Mouse (Mus musculus) myocyte (in vitro differentiated cells): ENCODE data around the gene Atp6v1g2. TPM values are rescaled to one million over a fixed set of nuclear protein-coding genes. Genes with fewer than 3 reads are reported as not detected.
A peak's percentile ranks its signal among the peaks of the same experiment; 100 is the strongest.
"Not testable (repeated sequence)": the region's sequence is repeated elsewhere in the genome, so short reads cannot be mapped to it uniquely, and the experiment has no call there.

ENCODE experiments used
- H3K27me3 ChIP-seq: one replicate; pipeline ENCODE4 v1.6.1; 2011; ENCODE audit not compliant: control insufficient read depth, insufficient read depth, insufficient read length
- H3K36me3 ChIP-seq: one replicate; pipeline ENCODE4 v1.6.1; 2011; ENCODE audit not compliant: control insufficient read depth, insufficient read depth
- H3K4me2 ChIP-seq: one replicate; pipeline ENCODE4 v1.6.1; 2011; ENCODE audit warnings: low read depth, control low read depth
- H3K4me3 ChIP-seq: one replicate; pipeline ENCODE4 v1.5.1; 2011; ENCODE audit warnings: mild to moderate bottlenecking, control low read depth, moderate library complexity
- H3K79me2 ChIP-seq: one replicate; pipeline ENCODE4 v1.6.1; 2011; ENCODE audit not compliant: control insufficient read depth, insufficient read depth
- H3ac ChIP-seq: one replicate; pipeline ENCODE4 v1.6.1; 2011; ENCODE audit not compliant: control insufficient read depth, insufficient read length
- CEBPB ChIP-seq: IDR thresholded peaks from 2 replicates; pipeline ENCODE4 v1.6.1; 2011; ENCODE audit warnings: mild to moderate bottlenecking, moderate library complexity; ENCODE audit not compliant: poor library complexity, insufficient read depth, severe bottlenecking
- E2F4 ChIP-seq: IDR thresholded peaks from one replicate; pipeline ENCODE4 v1.6.1; 2011; ENCODE audit warnings: mild to moderate bottlenecking, control low read depth, moderate library complexity; ENCODE audit not compliant: insufficient read depth
- MAX ChIP-seq: IDR thresholded peaks from one replicate; pipeline ENCODE4 v1.6.1; 2011; ENCODE audit warnings: low read depth, mild to moderate bottlenecking, control low read depth
- MYOD1 ChIP-seq, 3 experiments: IDR thresholded peaks; one replicate each; pipeline ENCODE4 v1.6.1; 2011; ENCODE audit warnings: control low read depth in 2 of 3, low read depth in 2 of 3, mild to moderate bottlenecking in 2 of 3, moderate library complexity in 1 of 3; ENCODE audit not compliant: insufficient read length in 2 of 3, control insufficient read depth in 1 of 3
- MYOG ChIP-seq, 3 experiments: IDR thresholded peaks; one replicate each; pipeline ENCODE4 v1.6.1; 2011; ENCODE audit warnings: control low read depth in 2 of 3, low read depth in 2 of 3, mild to moderate bottlenecking in 2 of 3; ENCODE audit not compliant: insufficient read length in 2 of 3, control insufficient read depth in 1 of 3, insufficient read depth in 1 of 3
- POLR2A ChIP-seq: IDR thresholded peaks from one replicate; pipeline ENCODE4 v1.6.1; 2011; ENCODE audit warnings: low read depth, mild to moderate bottlenecking, control low read depth, moderate library complexity; ENCODE audit not compliant: insufficient read length
- POLR2AphosphoS2 ChIP-seq: IDR thresholded peaks from one replicate; pipeline ENCODE4 v1.6.1; 2011; ENCODE audit warnings: low read depth, control low read depth; ENCODE audit not compliant: insufficient read length
- REST ChIP-seq: IDR thresholded peaks from one replicate; pipeline ENCODE4 v1.6.1; 2011; ENCODE audit warnings: mild to moderate bottlenecking, control low read depth, moderate library complexity; ENCODE audit not compliant: insufficient read depth, insufficient read length
- SRF ChIP-seq: IDR thresholded peaks from one replicate; pipeline ENCODE4 v1.6.1; 2011; ENCODE audit warnings: low read depth; ENCODE audit not compliant: control insufficient read depth, insufficient read length
- TCF12 ChIP-seq: IDR thresholded peaks from one replicate; pipeline ENCODE4 v1.6.1; 2011; ENCODE audit warnings: mild to moderate bottlenecking, control low read depth; ENCODE audit not compliant: poor library complexity, insufficient read depth, severe bottlenecking
- TCF3 ChIP-seq: IDR thresholded peaks from one replicate; pipeline ENCODE4 v1.6.1; 2011; ENCODE audit warnings: low read depth, control low read depth; ENCODE audit not compliant: insufficient read length
- USF1 ChIP-seq: IDR thresholded peaks from one replicate; pipeline ENCODE4 v1.6.1; 2011; ENCODE audit warnings: low read depth, mild to moderate bottlenecking, control low read depth, moderate library complexity
- polyA plus RNA-seq: library from polyadenylated mRNA; unstranded; fragments of >200 nt; fragmentation: generic; extraction: Trizol; gene quantifications from one replicate; pipeline ENCODE4 v1.2.1, GENCODE M21; 2012; ENCODE audit warnings: missing spikeins

The Atp6v1g2 gene
- polyA plus RNA-seq, 1 experiment = 2.0 TPM

DNA sequence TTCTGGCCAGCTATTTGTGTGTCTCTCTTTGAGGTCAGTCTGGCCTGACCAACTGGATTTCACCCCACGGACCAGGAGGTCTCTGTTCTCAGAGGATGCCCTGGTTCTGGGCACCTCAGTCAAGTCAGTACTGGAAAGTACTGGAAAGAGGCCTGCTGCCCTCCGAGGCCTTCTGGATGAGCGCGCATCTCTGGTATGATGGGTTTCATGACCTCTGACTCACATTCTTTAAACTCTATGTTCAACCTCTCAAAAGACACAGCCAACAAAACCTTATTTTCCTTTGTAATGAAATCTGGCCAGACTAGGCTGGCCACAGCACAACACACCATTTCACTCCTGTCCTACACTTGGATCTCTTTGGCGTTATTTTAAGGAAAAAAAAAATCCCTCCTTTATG lies 8.0 kb upstream of the Atp6v1g2 start:
- TF ChIP-seq E2F4 (no peak), CEBPB (no peak), REST (no peak), TCF12 (no peak), POLR2AphosphoS2 (no peak), TCF3 (no peak), SRF (no peak), MYOG (IDR thresholded peaks at IDR 0.05; ENCODE audit: control insufficient read depth in 1 of 3, insufficient read depth in 1 of 3, insufficient read length in 2 of 3, low read depth in 2 of 3) (no peak), MYOD1 (IDR thresholded peaks at IDR 0.05; ENCODE audit: control insufficient read depth in 1 of 3, insufficient read length in 2 of 3, low read depth in 2 of 3) (no peak), POLR2A (no peak), MAX (no peak), USF1 (no peak)
- no peak overlapping the region for H3K4me2 ChIP-seq
- H3K4me3 ChIP-seq = no peak overlapping the region
- no peak overlapping the region for H3ac ChIP-seq
- H3K36me3 ChIP-seq = peaks cover 10% of the 10 kb centered on the region
- no peaks in the 10 kb centered on the region for H3K27me3 ChIP-seq
- H3K79me2 ChIP-seq = no peaks in the 10 kb centered on the region

DNA sequence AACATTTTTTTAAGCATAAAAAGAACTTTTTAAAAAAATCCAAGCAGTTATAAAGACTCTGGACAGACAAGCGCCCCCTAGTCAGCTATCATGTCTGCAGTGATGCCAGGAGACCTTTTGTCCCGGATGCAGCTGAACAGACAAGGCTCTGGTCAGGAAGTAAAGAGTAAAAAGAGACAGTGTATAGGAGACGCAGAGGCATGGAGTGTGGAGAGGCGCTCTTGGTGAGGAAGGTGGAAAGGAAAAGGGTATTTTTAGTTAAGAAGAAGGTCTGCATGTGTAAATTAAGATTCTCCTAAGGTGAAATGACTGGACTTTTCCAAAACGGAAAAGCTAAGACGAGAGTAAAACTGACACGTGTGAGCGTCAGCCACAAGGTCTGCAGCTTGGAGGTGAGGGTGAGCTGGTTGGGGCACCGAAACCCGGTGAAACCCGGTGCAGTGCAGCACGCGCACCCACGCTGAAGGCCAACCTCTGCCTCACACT lies 6.9 kb upstream of the Atp6v1g2 start:
- Histone ChIP-seq H3K79me2 (peaks cover 5% of the 10 kb centered on the region), H3K36me3 (peaks cover 10% of the 10 kb centered on the region), H3K4me2 (no peak overlapping the region), H3K4me3 (no peak overlapping the region), H3K27me3 (no peaks in the 10 kb centered on the region), H3ac (no peak overlapping the region)
- TF ChIP-seq TCF3 (no peak), POLR2AphosphoS2 (no peak), REST (no peak), SRF (no peak)

DNA sequence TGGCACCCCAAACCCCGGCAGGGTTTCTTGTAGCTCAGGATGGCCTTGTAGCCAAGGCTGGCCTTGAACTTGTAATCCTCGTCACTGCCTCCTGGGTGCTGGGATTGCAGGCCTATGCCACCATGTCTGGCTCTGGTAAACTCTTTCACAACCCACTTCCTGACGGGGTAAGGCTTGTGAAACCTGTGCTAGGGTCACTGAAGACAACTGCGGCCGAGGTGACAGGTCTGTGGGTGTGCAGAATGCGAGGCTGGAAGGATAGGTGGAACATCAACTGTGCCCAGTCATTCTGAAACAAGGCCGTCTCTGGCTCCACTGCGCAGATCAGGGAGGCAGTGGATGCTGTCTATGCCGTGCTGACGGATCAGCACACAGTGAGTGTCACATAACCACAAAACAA lies 2.4 kb upstream of the Atp6v1g2 start:
- Histone ChIP-seq H3K79me2 (peaks cover 21% of the 10 kb centered on the region), H3ac (no peak overlapping the region), H3K4me3 (no peak overlapping the region), H3K4me2 (no peak overlapping the region), H3K27me3 (no peaks in the 10 kb centered on the region), H3K36me3 (peaks cover 14% of the 10 kb centered on the region)
- TF ChIP-seq SRF = no peak
- no peak for TF ChIP-seq TCF3
- TF ChIP-seq POLR2A = no peak
- no peak for TF ChIP-seq CEBPB
- TF ChIP-seq TCF12 = no peak
- TF ChIP-seq E2F4 = no peak
- TF ChIP-seq MYOG (IDR thresholded peaks at IDR 0.05; ENCODE audit: control insufficient read depth in 1 of 3, insufficient read depth in 1 of 3, insufficient read length in 2 of 3, low read depth in 2 of 3) = no peak
- no peak for TF ChIP-seq USF1
- TF ChIP-seq MAX = no peak
- TF ChIP-seq POLR2AphosphoS2 = no peak
- no peak for TF ChIP-seq REST
- TF ChIP-seq MYOD1 (IDR thresholded peaks at IDR 0.05; ENCODE audit: control insufficient read depth in 1 of 3, insufficient read length in 2 of 3, low read depth in 2 of 3) = no peak

DNA sequence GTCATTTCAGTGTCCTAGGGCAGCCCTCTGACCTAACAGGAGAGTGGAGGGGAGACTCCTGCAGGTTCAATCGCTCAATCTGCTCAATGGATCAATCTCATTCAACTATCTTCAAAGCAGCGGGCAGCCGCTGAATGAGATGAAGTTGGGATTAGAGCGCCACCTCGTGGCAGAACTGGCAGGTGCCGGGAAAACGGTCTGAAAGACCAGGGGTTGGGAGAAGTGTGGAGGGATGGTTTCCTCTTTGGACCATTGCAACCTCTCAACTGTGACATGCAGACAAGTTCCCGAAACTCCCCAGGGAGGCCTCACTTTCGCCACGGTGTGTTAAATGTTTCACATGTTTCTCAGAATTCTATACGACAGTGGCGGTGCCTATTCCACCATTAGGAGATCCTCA lies 1.4 kb upstream of the Atp6v1g2 start:
- Histone ChIP-seq H3K79me2 (peaks cover 21% of the 10 kb centered on the region), H3K36me3 (peaks cover 14% of the 10 kb centered on the region), H3K27me3 (no peaks in the 10 kb centered on the region), H3ac (no peak overlapping the region), H3K4me2 (no peak overlapping the region), H3K4me3 (no peak overlapping the region)
- TF ChIP-seq CEBPB (no peak), MYOG (IDR thresholded peaks at IDR 0.05; ENCODE audit: control insufficient read depth in 1 of 3, insufficient read depth in 1 of 3, insufficient read length in 2 of 3, low read depth in 2 of 3) (no peak), SRF (no peak), POLR2A (no peak), USF1 (no peak), MAX (no peak), MYOD1 (IDR thresholded peaks at IDR 0.05; ENCODE audit: control insufficient read depth in 1 of 3, insufficient read length in 2 of 3, low read depth in 2 of 3) (no peak), TCF12 (no peak), REST (no peak)

DNA sequence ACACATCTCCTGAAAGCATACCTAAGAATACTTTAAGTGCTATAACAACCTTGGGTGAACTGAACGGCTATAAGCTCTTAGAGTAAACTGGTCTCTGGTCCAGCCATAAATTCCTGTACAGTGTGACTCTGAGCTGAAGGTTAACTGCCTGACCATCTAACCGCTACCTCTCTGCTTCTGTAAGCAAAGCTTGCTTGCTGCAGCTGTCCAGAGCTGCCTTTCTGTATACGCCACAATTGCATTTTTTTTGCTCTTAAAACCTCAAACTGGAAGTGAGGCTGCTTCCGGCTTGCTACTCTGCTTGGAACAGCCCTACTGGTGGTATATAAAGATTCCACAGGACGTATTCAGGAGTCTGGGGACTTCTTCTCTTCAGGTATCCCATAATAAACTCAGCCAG lies 801 bp upstream of the Atp6v1g2 start:
- TF ChIP-seq MYOD1 (IDR thresholded peaks at IDR 0.05; ENCODE audit: control insufficient read depth in 1 of 3, insufficient read length in 2 of 3, low read depth in 2 of 3) (no peak), POLR2AphosphoS2 (no peak), MYOG (IDR thresholded peaks at IDR 0.05; ENCODE audit: control insufficient read depth in 1 of 3, insufficient read depth in 1 of 3, insufficient read length in 2 of 3, low read depth in 2 of 3) (no peak), SRF (no peak)
- no peak overlapping the region for H3K4me2 ChIP-seq

DNA sequence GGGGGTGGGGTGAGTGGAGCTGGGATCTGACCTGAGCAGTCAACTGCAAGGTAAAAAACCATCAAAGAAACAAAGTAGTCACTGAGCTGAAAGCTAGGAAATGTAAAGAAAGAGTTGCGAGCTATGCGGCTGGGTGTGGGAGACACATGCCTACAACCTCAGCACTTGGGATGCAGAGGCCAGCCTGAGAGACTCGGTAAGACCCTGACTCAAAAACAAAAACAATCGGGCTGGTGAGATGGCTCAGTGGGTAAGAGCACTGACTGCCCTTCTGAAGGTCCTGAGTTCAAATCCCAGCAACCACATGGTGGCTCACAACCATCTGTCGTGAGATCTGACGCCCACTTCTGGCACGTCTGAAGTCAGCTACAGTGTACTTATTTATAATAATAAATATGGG lies 630 bp downstream of the Atp6v1g2 start:
- H3K27me3 ChIP-seq = not testable (repeated sequence)
- Histone ChIP-seq H3K79me2 (peaks cover 21% of the 10 kb centered on the region), H3K36me3 (peaks cover 12% of the 10 kb centered on the region), H3ac (peak overlapping the region; percentile 80), H3K4me3 (peak overlapping the region; percentile 94), H3K4me2 (peak overlapping the region; percentile 80)

More for the DNA sequence above, 801 bp upstream of the Atp6v1g2 start:
- Histone ChIP-seq H3ac (no peak overlapping the region), H3K4me3 (no peak overlapping the region), H3K79me2 (peaks cover 21% of the 10 kb centered on the region), H3K27me3 (no peaks in the 10 kb centered on the region), H3K36me3 (peaks cover 14% of the 10 kb centered on the region)
